Mouse (Mus musculus): ENCODE data around the gene Pcbp4. TPM values are rescaled to one million over a fixed set of nuclear protein-coding genes. Genes with fewer than 3 reads are reported as not detected.
"Not testable (repeated sequence)": the region's sequence is repeated elsewhere in the genome, so short reads cannot be mapped to it uniquely, and the experiment has no call there.

Pcbp4 gene
- polyA plus RNA-seq, 1 experiment from 2014 or later, result 43.7 TPM

DNA sequence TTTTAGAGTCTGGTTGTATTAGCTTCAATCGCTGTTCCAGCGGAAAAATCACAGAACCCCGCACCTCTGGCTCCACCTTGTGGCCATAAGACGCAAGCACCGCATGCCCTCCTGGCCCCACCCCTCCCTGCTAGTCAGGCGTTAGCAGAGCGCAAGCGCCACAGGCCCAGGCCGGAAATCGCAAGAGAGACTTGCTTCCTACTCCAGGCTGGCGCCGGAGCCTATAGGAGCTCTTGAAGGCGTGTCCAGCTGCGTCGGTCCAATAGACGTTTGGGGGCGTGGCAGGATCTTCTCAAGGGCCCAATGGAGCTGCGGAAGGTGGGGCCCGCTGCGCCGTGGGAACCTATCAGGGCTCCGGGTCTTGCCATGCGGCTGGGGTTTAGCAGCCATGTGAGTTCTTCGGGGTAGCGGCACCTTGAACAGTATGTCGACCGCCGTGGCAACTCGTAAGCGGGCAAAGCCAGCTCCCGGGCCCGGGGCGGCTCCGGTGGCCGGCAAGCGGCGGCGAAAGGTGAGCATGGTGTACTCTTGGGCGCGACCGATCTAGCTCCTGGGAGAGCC is 23.9 kb downstream of the Pcbp4 start, which contains the start of gene Parp3:
Gene Parp3 (minus strand): TSS at position 26 of the 561 bp plus-strand sequence.
- Histone ChIP-seq H3K4me1 (replicated peaks) (peaks cover 43% of the 10 kb centered on the region), H3K9ac (peak within 1 kb of the TSS; percentile 48)
- WGBS, result under 1% methylated on average over 41 of the region's 41 CpGs

DNA sequence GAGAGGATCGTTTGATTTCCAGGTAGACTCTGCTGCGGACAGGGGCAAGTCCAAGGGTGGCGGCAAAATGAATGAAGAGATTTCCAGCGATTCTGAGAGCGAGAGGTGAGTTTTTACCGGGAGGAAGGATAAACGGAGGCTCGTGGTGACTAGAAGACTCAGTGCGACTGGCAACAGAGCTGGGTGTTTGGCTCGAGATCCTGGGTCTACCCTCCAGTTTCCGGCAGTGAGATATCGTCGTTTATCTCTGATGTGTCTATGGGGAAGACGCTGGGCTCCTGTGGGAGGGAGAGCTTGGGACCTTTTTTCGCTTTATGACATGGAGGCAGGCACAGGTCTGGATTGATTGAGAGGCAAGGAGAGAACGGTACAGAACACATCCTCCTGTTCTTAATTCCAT is 24.6 kb downstream of the Pcbp4 start:
- H3K4me3 ChIP-seq (replicated peaks), result peak overlapping the region; percentile 61
- WGBS, result 3% methylated on average over 16 of the region's 16 CpGs
- ATAC-seq, result no peak; the same call in 1 of the 2 replicates
- no peaks in the 10 kb centered on the region for H3K9me3 ChIP-seq
- no peaks in the 10 kb centered on the region for H3K27me3 ChIP-seq (replicated peaks)
- H3K9ac ChIP-seq, result peak overlapping the region; percentile 48
- peaks cover 38% of the 10 kb centered on the region for H3K4me1 ChIP-seq (replicated peaks)
- H3K36me3 ChIP-seq, result peaks cover 11% of the 10 kb centered on the region
- H3K4me2 ChIP-seq (replicated peaks), result peak overlapping the region; percentile 80
- no peak overlapping the region for H3K27ac ChIP-seq

More for the DNA sequence above, 23.9 kb downstream of the Pcbp4 start, which contains the start of gene Parp3:
- Histone ChIP-seq H3K36me3 (peaks cover 9% of the 10 kb centered on the region), H3K4me3 (replicated peaks) (peak within 1 kb of the TSS; percentile 61), H3K27me3 (replicated peaks) (no peaks in the 10 kb centered on the region), H3K27ac (peak within 1 kb of the TSS; percentile 38; the same call in 1 of the 2 replicates), H3K9me3 (no peaks in the 10 kb centered on the region), H3K4me2 (replicated peaks) (peak within 1 kb of the TSS; percentile 80)
- ATAC-seq, result peak; percentile 97

DNA sequence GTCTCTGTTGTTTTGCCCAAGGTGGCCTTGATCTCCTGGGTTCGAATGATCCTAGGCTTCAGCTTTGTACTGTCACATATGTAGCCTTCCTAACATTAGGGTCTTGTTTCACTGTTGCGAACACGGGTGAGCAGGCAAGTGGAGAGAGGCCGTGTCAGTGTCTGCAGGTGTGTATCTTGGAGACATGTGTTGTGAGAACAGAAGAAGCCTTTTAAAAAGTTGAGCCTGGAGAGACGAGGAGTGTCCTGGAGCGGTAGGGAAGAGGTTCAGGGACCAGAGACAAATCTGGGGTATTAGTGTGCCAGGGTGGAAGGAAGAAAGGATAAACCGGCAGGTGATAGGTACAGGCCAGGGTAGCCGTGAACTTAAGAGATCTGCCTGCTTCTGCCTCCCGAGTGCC is 25.0 kb downstream of the Pcbp4 start:
- no peak for ATAC-seq
- no peak overlapping the region for H3K27ac ChIP-seq
- H3K36me3 ChIP-seq, result peaks cover 16% of the 10 kb centered on the region
- H3K9me3 ChIP-seq, result no peaks in the 10 kb centered on the region
- 76% methylated on average over 9 of the region's 9 CpGs for WGBS
- no peaks in the 10 kb centered on the region for H3K27me3 ChIP-seq (replicated peaks)
- H3K4me3 ChIP-seq (replicated peaks), result peak overlapping the region; percentile 61
- H3K9ac ChIP-seq, result peak overlapping the region; percentile 48
- H3K4me1 ChIP-seq (replicated peaks), result peaks cover 37% of the 10 kb centered on the region
- H3K4me2 ChIP-seq (replicated peaks), result peak overlapping the region; percentile 80

DNA sequence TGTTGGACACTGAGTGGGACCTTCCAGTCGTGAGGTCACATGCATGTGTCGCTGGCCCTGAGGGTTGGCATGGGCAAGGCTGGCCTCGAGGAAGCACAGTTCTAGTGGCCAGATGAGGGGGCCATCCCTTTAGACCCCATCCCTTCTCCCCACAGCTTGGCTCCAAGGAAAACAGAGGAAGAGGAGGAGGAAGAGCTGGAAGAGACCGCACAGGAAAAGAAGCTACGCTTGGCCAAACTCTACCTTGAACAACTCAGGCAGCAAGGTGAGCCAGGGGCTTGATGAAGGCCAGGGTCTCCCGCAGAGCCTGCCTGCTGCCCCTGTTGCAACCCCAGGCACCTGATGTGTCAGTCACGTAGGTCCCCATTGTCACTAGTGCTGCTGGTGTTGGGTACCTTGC is 27.4 kb downstream of the Pcbp4 start:
- 92% methylated on average over 7 of the region's 7 CpGs for WGBS
- H3K36me3 ChIP-seq, result peaks cover 36% of the 10 kb centered on the region

DNA sequence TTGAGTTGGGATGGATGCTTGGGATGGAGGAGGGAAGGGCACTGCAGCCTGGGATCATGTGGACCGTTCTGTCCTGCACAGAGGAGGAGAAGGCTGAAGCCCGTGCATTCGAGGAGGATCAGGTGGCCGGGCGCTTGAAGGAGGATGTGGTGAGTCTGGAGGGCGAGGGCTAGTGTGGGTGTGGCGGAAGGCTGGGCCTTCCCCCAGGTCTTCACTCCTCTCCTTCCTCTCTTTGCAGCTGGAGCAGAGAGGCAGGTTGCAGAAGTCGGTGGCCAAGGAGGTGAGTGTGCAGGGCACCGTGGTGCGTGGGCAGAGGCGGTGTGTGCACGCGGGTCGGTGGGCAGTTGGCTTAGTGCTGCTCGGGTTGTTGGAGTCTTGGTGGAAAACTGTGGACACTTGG is 28.0 kb downstream of the Pcbp4 start:
- WGBS, result 92% methylated on average over 15 of the region's 15 CpGs
- no peak overlapping the region for H3K4me3 ChIP-seq (replicated peaks)

More for the DNA sequence above, 27.4 kb downstream of the Pcbp4 start:
- ATAC-seq, result no peak
- no peak overlapping the region for H3K9ac ChIP-seq
- H3K27me3 ChIP-seq (replicated peaks), result no peaks in the 10 kb centered on the region
- H3K4me2 ChIP-seq (replicated peaks), result no peak overlapping the region
- peaks cover 20% of the 10 kb centered on the region for H3K4me1 ChIP-seq (replicated peaks)
- no peak overlapping the region for H3K27ac ChIP-seq
- no peaks in the 10 kb centered on the region for H3K9me3 ChIP-seq
- no peak overlapping the region for H3K4me3 ChIP-seq (replicated peaks)

DNA sequence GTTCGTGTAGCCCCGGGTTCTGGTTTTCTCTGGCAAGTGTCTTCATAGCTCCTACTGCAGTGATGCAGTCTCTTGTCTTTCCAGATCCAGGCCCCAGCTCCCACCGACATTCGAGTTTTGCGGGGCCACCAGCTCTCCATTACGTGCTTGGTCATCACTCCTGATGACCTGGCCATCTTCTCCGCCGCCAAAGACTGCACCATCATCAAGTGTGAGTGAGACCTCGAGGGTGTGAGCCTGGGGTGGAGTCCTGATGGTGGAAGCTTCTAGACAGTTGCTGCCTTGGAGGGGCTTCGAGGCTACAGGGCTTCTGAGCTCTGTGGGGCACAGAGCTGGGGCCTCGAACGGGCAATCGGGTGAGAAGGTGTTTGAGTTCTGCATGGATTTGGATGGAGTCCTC is 28.6 kb downstream of the Pcbp4 start:
- no peak overlapping the region for H3K27ac ChIP-seq
- 94% methylated on average over 13 of the region's 13 CpGs for WGBS
- H3K27me3 ChIP-seq (replicated peaks), result no peaks in the 10 kb centered on the region
- H3K4me3 ChIP-seq (replicated peaks), result no peak overlapping the region
- no peak for ATAC-seq
- no peak overlapping the region for H3K9ac ChIP-seq
- H3K4me1 ChIP-seq (replicated peaks), result peaks cover 9% of the 10 kb centered on the region
- no peaks in the 10 kb centered on the region for H3K9me3 ChIP-seq
- H3K36me3 ChIP-seq, result peaks cover 36% of the 10 kb centered on the region
- no peak overlapping the region for H3K4me2 ChIP-seq (replicated peaks)

More for the DNA sequence above, 28.0 kb downstream of the Pcbp4 start:
- no peaks in the 10 kb centered on the region for H3K9me3 ChIP-seq
- no peak overlapping the region for H3K4me2 ChIP-seq (replicated peaks)
- ATAC-seq, result no peak
- no peak overlapping the region for H3K27ac ChIP-seq
- H3K36me3 ChIP-seq, result peaks cover 36% of the 10 kb centered on the region
- H3K9ac ChIP-seq, result no peak overlapping the region
- peaks cover 15% of the 10 kb centered on the region for H3K4me1 ChIP-seq (replicated peaks)
- no peaks in the 10 kb centered on the region for H3K27me3 ChIP-seq (replicated peaks)

DNA sequence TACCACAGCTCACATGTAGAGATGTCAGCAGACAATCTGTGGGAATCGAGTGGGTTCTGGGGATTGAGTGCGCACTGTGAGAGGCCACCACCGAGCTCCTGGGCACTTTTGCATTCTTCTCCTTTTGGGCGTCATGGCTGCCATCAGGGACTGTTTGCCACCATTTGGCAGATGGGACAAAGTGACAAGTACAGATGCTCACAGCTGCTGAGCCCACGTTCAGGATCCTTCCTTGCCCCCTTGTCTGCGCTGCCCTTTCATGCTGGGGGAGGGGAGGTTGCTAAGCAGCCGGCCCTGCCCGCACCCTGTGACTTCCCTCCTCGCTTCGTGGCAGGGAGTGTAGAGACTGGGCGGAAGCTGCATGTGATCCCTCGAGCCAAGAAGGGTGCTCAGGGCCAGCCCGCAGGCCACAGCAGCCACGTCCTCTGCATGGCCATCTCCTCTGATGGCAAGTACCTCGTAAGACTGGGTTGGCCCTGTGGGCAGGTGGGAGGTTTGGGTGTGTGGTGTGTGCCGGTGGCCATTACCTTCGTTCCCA is 29.6 kb downstream of the Pcbp4 start:
- H3K4me2 ChIP-seq (replicated peaks), result no peak overlapping the region
- no peak overlapping the region for H3K4me3 ChIP-seq (replicated peaks)
- peaks cover 8% of the 10 kb centered on the region for H3K4me1 ChIP-seq (replicated peaks)
- no peak for ATAC-seq
- H3K36me3 ChIP-seq, result peaks cover 36% of the 10 kb centered on the region
- no peaks in the 10 kb centered on the region for H3K9me3 ChIP-seq
- no peak overlapping the region for H3K9ac ChIP-seq
- no peak overlapping the region for H3K27ac ChIP-seq
- WGBS, result 83% methylated on average over 17 of the region's 17 CpGs
- no peaks in the 10 kb centered on the region for H3K27me3 ChIP-seq (replicated peaks)

DNA sequence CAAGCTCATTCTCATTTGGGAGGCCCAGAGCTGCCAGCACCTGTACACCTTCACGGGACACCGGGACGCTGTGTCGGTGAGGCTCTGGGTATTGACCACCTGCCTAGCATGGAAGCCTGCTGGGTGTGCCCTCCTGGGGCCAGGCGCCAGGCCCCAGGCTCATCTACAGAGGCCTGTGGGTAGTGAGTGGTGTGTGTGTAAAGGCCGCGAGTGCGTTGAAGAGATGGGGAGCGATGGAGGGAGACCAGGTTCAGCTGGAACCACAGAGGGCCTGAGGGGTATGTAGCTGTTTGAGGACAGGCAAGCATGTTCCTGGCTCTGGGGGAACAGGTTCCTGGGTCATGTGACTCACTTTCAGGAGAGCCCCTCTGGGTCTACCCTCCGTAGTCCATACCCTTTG is 30.0 kb downstream of the Pcbp4 start:
- ATAC-seq, result no peak
- WGBS, result 95% methylated on average over 10 of the region's 10 CpGs
- no peak overlapping the region for H3K4me2 ChIP-seq (replicated peaks)

DNA sequence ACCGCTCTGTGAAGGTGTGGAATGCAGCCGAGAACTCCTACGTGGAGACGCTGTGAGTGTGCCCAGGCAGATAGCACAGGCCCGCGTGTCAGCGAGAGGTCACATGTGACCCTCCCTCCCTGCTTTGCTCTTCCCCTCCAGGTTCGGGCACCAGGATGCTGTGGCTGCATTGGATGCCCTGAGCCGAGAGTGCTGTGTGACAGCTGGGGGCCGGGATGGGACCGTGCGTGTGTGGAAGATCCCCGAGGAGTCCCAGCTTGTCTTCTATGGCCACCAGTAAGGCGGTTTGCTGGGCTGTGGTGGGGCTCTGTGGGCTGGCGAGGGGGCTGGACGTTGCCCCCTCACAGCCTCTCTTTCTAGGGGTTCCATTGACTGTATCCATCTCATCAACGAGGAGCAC is 30.5 kb downstream of the Pcbp4 start:
- H3K9me3 ChIP-seq, result no peaks in the 10 kb centered on the region
- WGBS, result 92% methylated on average over 17 of the region's 17 CpGs
- H3K4me1 ChIP-seq (replicated peaks), result peaks cover 1% of the 10 kb centered on the region; the same call in 1 of the 2 replicates
- ATAC-seq, result no peak
- H3K27me3 ChIP-seq (replicated peaks), result no peaks in the 10 kb centered on the region
- H3K9ac ChIP-seq, result no peak overlapping the region
- peaks cover 36% of the 10 kb centered on the region for H3K36me3 ChIP-seq
- H3K4me3 ChIP-seq (replicated peaks), result no peak overlapping the region
- no peak overlapping the region for H3K27ac ChIP-seq
- H3K4me2 ChIP-seq (replicated peaks), result no peak overlapping the region

More for the DNA sequence above, 30.0 kb downstream of the Pcbp4 start:
- Histone ChIP-seq H3K9ac (no peak overlapping the region), H3K27ac (no peak overlapping the region), H3K4me3 (replicated peaks) (no peak overlapping the region), H3K36me3 (peaks cover 36% of the 10 kb centered on the region), H3K4me1 (replicated peaks) (peaks cover 5% of the 10 kb centered on the region), H3K27me3 (replicated peaks) (no peaks in the 10 kb centered on the region), H3K9me3 (no peaks in the 10 kb centered on the region)

DNA sequence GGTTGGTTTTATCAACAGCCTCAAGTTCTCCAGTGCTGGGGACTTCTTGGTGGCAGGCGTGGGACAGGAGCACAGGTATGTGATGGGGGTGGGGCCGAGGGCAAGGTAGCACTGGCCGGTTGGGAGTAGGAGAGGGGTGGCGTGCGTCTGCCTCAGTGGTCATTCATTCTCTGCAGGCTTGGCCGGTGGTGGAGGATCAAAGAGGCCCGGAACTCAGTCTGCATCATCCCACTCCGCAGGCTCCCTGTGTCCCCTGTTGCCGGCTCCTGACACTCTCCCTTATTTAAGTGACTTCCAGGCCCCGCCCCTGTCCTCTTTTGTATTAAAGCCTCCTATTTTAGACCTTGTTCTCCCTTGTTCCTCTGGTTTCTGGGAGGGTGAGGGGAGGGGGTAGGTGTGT is 32.0 kb downstream of the Pcbp4 start:
- no peak overlapping the region for H3K4me3 ChIP-seq (replicated peaks)
- H3K4me2 ChIP-seq (replicated peaks), result no peak overlapping the region
- H3K27me3 ChIP-seq (replicated peaks), result no peaks in the 10 kb centered on the region
- H3K36me3 ChIP-seq, result peaks cover 36% of the 10 kb centered on the region
- no peaks in the 10 kb centered on the region for H3K4me1 ChIP-seq (replicated peaks)
- no peak for ATAC-seq
- no peaks in the 10 kb centered on the region for H3K9me3 ChIP-seq
- no peak overlapping the region for H3K9ac ChIP-seq
- no peak overlapping the region for H3K27ac ChIP-seq
- 82% methylated on average over 10 of the region's 10 CpGs for WGBS

DNA sequence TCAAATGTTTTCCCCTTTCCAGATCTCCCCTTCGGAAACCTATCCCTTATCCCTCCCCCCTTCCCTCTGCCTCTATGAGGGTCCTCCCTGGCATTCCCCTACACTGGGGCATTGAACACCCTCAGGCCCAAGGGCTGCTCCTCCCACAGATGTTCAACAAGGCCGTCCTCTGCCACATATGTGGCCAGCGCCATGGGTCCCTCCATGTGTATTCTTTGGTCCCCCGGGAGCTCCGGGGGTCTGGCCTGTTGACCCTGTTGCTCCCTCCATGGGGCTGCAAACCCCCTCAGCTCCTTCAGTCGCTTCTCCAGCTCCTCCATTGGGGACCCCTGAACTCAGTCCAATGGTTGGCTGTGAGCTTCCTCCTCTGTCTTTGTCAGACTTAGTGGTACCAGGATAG is 34.5 kb downstream of the Pcbp4 start:
- not testable (repeated sequence) for H3K4me1 ChIP-seq (replicated peaks); H3K4me3 ChIP-seq (replicated peaks); ATAC-seq; H3K27ac ChIP-seq; H3K27me3 ChIP-seq (replicated peaks); H3K4me2 ChIP-seq (replicated peaks); H3K9ac ChIP-seq; H3K9me3 ChIP-seq
- WGBS, result 83% methylated on average over 6 of the region's 6 CpGs
- H3K36me3 ChIP-seq, result peaks cover 26% of the 10 kb centered on the region

DNA sequence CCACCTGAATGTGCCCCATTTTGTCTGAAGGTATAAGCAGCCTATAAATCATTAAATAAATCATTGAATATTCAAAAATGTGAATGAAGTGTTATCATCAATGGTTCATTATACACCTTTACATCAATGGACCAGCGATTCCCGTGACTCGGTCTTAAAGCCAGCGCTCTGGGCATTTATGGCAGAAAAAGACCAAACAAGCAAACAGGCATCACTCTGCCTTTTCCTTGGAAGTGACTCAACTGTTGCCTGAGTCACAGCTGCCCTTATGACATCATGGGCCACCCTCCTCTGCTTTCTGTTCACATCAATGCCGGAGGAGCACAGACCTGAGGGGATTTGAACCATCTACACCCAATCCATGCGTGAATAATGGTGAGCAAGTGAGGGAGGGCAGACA is 46.6 kb downstream of the Pcbp4 start, which contains the start of gene Iqcf1:
Gene Iqcf1 (plus strand): TSS at position 301 of the 400 bp plus-strand sequence.
- no peak within 1 kb of the TSS for H3K4me3 ChIP-seq (replicated peaks)
- WGBS, result 90% methylated on average over 6 of the region's 6 CpGs
- ATAC-seq, result no peak
- H3K9me3 ChIP-seq, result no peaks in the 10 kb centered on the region
- H3K9ac ChIP-seq, result no peak within 1 kb of the TSS
- H3K4me1 ChIP-seq (replicated peaks), result no peaks in the 10 kb centered on the region
- no peak within 1 kb of the TSS for H3K27ac ChIP-seq
- no peak within 1 kb of the TSS for H3K4me2 ChIP-seq (replicated peaks)
- no peaks in the 10 kb centered on the region for H3K27me3 ChIP-seq (replicated peaks)
- no peaks in the 10 kb centered on the region for H3K36me3 ChIP-seq

DNA sequence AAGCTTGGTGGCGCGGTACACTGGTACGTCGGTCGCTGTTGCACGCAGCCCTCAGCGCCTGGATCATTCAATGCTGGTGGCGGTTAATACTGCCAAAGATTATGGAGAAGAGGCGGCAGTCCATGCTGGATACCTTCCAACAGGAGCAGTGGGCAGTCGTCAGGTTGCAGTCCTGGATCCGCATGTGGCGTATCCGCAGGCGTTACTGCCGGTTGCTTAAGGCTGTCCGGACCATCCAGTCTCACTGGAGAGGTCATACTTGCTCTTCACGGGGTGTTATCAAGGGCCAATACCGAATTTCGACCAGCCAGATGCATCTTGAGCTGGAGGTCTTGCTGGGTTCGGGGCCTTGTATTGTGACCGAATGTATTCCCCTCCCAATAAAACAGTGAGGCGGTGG is 48.8 kb downstream of the Pcbp4 start:
- 84% methylated on average over 22 of the region's 22 CpGs for WGBS
- H3K27ac ChIP-seq, result no peak overlapping the region
- ATAC-seq, result no peak

More for the DNA sequence above, 48.8 kb downstream of the Pcbp4 start:
- H3K9me3 ChIP-seq, result no peaks in the 10 kb centered on the region
- H3K27me3 ChIP-seq (replicated peaks), result no peaks in the 10 kb centered on the region
- no peaks in the 10 kb centered on the region for H3K36me3 ChIP-seq
- no peak overlapping the region for H3K4me2 ChIP-seq (replicated peaks)
- H3K9ac ChIP-seq, result no peak overlapping the region
- H3K4me1 ChIP-seq (replicated peaks), result no peaks in the 10 kb centered on the region
- no peak overlapping the region for H3K4me3 ChIP-seq (replicated peaks)
